Mouse (Mus musculus): ENCODE measurements around the gene Polr3gl.

DNA sequence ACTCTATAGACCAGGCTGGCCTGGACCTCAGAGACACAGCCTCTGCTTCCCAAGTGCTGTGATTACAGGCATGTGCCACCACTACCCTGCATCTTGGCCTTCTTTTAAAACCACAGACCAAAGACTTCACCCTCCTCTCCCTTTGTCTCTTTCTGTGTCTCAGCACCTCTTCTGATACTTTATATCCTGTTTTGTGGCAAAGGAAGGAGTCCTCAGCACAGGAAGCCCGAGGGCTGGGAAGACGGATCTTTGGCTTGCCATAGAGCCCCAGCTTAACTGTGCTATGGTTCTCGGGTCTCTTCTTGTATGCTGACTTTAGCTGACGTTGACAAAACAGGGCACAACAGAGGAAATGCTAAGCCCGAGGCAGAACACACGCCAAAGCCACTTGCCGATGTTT lies 23.3 kb downstream of the Polr3gl start:
- TF ChIP-seq CTCF (IDR thresholded peaks at IDR 0.05; ENCODE audit: extremely low read depth, insufficient read depth, insufficient read length, insufficient replicate concordance) (no peak), POLR2A (IDR thresholded peaks at IDR 0.05; ENCODE audit: low read depth, low read length) (no peak)

Data from spleen, adult 2 months (tissue).